Mouse (Mus musculus) brain, adult 2 months (tissue): ENCODE measurements around the gene Iqch.

Source experiments
- DNase-seq: peaks from one replicate; pipeline ENCODE4 v3.0.0; 2011; ENCODE audit warnings: low read depth, low spot score

Iqch gene

DNA sequence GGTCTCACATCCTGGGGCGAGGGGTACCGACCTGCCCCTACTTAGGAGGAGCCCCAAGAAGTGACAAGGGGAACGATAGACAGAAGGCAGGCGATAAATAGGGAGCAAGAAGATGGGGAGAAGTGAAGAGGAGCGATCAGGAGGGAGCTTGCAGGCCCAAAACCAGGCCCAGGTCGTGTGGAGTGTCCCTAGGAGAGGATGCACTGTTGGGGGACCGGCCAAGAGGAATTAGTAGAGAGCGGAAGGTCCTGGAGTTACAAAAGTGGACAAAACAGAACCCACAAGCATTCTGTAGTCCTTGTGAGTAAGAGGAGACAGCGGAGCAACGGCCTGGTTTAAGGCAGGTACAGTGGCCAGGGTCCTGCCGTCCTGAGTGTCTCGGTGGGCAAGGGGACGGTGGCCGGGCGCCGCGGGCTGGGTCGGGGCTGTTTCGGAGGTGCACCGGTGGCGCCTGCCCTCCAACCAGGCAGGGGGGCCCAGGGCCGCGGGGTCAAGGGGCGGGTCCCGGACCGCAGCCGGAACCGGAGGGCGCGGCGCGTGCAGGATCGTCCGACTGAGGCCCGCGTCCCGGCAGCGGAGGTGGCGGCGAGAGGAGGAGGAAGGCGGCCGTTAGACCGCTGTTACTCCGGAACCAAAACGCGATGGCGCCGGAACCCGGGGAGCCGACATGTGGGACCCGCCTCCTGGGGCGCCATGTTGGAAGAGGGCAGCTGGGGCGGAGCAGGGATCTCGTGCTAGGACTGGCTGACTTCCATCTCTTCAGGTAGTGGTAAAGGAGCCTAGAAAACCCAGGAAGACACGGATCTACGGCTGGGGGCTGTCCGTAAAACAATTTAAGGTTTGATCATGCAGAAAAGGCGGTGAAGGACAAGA is 224.8 kb downstream of the Iqch start, which contains the start of gene Map2k5:
Gene Map2k5 (minus strand): TSS at position 633 of the 873 bp plus-strand sequence.
- DNase-seq: peak; percentile 96

DNA sequence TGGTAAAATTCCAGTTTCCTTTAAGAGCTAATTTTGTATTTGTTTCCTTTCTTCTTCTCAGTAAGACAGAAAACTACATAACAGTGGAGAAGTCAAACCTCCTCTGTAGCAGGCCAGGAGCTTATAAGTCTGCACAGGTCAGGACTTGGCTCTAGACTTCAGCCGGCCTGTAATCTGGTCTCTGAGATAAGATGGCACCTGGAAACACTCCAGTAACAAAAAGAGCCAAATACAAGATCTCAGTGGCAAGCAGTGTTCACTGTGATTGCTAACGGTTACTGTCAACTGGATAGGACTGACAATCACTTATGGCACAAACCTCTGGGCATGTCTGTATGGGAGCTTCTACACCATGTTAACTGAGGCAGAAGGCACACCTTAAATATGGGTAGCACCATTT is 229.0 kb downstream of the Iqch start:
- no peak for DNase-seq

DNA sequence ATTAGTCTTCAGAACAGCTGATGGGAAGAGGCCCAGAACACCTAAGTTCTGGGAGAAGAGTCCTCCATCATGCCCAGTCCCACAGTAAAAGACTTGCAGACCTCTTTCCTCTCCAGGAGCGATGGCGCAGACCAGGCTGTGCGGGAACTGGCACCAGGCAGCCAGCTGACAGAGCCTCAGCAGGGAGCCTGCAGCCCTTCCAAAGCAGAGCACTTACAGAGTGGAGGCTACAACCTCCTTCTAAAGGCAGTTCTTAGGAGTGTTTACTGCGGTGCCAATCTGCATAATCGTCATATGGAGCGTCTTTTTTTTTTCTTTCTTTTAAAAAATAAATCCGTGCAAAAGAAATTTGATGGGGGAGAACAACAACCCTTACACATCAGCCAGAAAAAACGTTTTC is 229.8 kb downstream of the Iqch start:
- DNase-seq: peak; percentile 62
